ENCODE assay signal across 8 mouse cellular contexts in the genomic region with DNA sequence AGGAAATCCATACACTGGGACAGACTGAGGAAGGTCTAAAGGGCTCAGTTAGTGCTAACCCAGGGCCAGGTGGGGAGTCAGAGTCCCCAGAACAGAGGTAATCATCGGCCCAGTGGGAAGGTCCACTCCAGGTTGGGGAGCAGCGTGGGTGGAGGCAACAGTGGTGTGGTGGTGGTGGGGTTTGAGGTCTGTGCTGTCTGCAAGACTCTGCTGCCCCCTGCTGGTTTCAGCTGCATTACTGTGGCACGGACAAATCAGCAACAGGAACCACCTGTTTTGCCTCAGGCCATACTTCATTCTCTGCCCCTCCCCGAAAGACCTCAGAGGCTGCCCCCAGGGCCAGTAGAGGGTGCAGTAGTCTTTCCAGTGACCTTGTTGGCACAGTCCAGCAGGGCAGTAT. TPM values are rescaled to one million over a fixed set of nuclear protein-coding genes. Genes with fewer than 3 reads are reported as not detected.
DNase-seq lines count a peak whose midpoint lies in the region; ATAC-seq and TF ChIP-seq lines count a peak whose summit lies in the region.

No protein-coding gene starts in this region.

- ATAC-seq in embryonic facial prominence, embryonic 13.5 days (ENCODE audit: insufficient number of reproducible peaks, insufficient read depth, low FRiP score, low TSS enrichment, low read depth), result peak; percentile 23
- peak; percentile 54 for ATAC-seq in kidney, embryonic 14.5 days (ENCODE audit: low FRiP score, low TSS enrichment)
- peak; percentile 36 for ATAC-seq in liver, embryonic 12.5 days
- ATAC-seq in stomach, embryonic 14.5 days (ENCODE audit: insufficient number of reproducible peaks, insufficient read depth, low FRiP score, low read depth), result peak; percentile 43

- H3K27ac ChIP-seq in embryonic facial prominence, embryonic 13.5 days, result no peak overlapping the region
- H3K27ac ChIP-seq in kidney, embryonic 14.5 days (ENCODE audit: low read depth, low read length), result no peak overlapping the region
- H3K27ac ChIP-seq in liver, embryonic 12.5 days, result peak overlapping the region; percentile 57
- no peak overlapping the region; the same call in 1 of the 2 replicates for H3K27ac ChIP-seq in stomach, embryonic 14.5 days (ENCODE audit: low read length)

- no peak for TF ChIP-seq POLR2A in myocyte (IDR thresholded peaks at IDR 0.05; ENCODE audit: insufficient read length, low read depth)

- H3K9ac ChIP-seq in embryonic facial prominence, embryonic 13.5 days, result no peak overlapping the region
- no peak overlapping the region for H3K9ac ChIP-seq in kidney, embryonic 14.5 days (ENCODE audit: low read depth, low read length)
- H3K9ac ChIP-seq in liver, embryonic 12.5 days, result no peak overlapping the region
- H3K9ac ChIP-seq in stomach, embryonic 14.5 days (replicated peaks; ENCODE audit: low read depth, low read length), result 0 out of 2 replicates have a peak overlapping the region, but pooled peaks have one; percentile 10

- H3K27me3 ChIP-seq in embryonic facial prominence, embryonic 13.5 days, result no peaks in the 10 kb centered on the region
- H3K27me3 ChIP-seq in kidney, embryonic 14.5 days (ENCODE audit: control insufficient read depth, insufficient read depth, low read length), result no peaks in the 10 kb centered on the region
- no peaks in the 10 kb centered on the region for H3K27me3 ChIP-seq in liver, embryonic 12.5 days (replicated peaks)
- H3K27me3 ChIP-seq in myocyte (ENCODE audit: control insufficient read depth, insufficient read depth, insufficient read length), result no peaks in the 10 kb centered on the region
- no peaks in the 10 kb centered on the region for H3K27me3 ChIP-seq in stomach, embryonic 14.5 days (ENCODE audit: control insufficient read depth, insufficient read depth, low read length)

- peaks cover 22% of the 10 kb centered on the region for H3K4me1 ChIP-seq in embryonic facial prominence, embryonic 13.5 days
- peaks cover 20% of the 10 kb centered on the region for H3K4me1 ChIP-seq in kidney, embryonic 14.5 days (ENCODE audit: control insufficient read depth, insufficient read depth, low read length)
- peaks cover 62% of the 10 kb centered on the region for H3K4me1 ChIP-seq in liver, embryonic 12.5 days
- peaks cover 11% of the 10 kb centered on the region for H3K4me1 ChIP-seq in stomach, embryonic 14.5 days (ENCODE audit: control insufficient read depth, insufficient read depth, low read length)

- H3K79me2 ChIP-seq in myocyte (ENCODE audit: control insufficient read depth, insufficient read depth), result peaks cover 6% of the 10 kb centered on the region

- 3% methylated on average over 4 of the region's 4 CpGs for WGBS in embryonic facial prominence, embryonic 13.5 days
- 12% methylated on average over 4 of the region's 4 CpGs for WGBS in kidney, embryonic 14.5 days
- WGBS in liver, embryonic 12.5 days (ENCODE audit: insufficient replicate concordance), result 4% methylated on average over 4 of the region's 4 CpGs
- WGBS in stomach, embryonic 14.5 days, result 2% methylated on average over 4 of the region's 4 CpGs

- no peak overlapping the region for H3ac ChIP-seq in myocyte (ENCODE audit: control insufficient read depth, insufficient read length)

- no peak overlapping the region for H3K4me3 ChIP-seq in embryonic facial prominence, embryonic 13.5 days
- no peak overlapping the region for H3K4me3 ChIP-seq in kidney, embryonic 14.5 days (ENCODE audit: low read length)
- H3K4me3 ChIP-seq in liver, embryonic 12.5 days, result no peak overlapping the region
- no peak overlapping the region for H3K4me3 ChIP-seq in myocyte
- H3K4me3 ChIP-seq in stomach, embryonic 14.5 days (ENCODE audit: low read depth, low read length), result no peak overlapping the region

- DNase-seq in 3134 (ENCODE audit: extremely low read depth, insufficient read length, low spot score), result peak; percentile 65
- DNase-seq in adrenal gland, adult 8-10 months, result peak; percentile 72
- DNase-seq in heart, adult 8-10 months (ENCODE audit: low spot score), result peak; percentile 84

- peaks cover 48% of the 10 kb centered on the region for H3K36me3 ChIP-seq in embryonic facial prominence, embryonic 13.5 days
- H3K36me3 ChIP-seq in kidney, embryonic 14.5 days (ENCODE audit: control insufficient read depth, insufficient read depth, low read length), result peaks cover 38% of the 10 kb centered on the region
- H3K36me3 ChIP-seq in liver, embryonic 12.5 days, result peaks cover 47% of the 10 kb centered on the region
- H3K36me3 ChIP-seq in myocyte (ENCODE audit: control insufficient read depth, insufficient read depth), result peaks cover 3% of the 10 kb centered on the region
- H3K36me3 ChIP-seq in stomach, embryonic 14.5 days (ENCODE audit: control insufficient read depth, insufficient read depth, low read length), result peaks cover 35% of the 10 kb centered on the region

- no peaks in the 10 kb centered on the region for H3K9me3 ChIP-seq in embryonic facial prominence, embryonic 13.5 days
- no peaks in the 10 kb centered on the region for H3K9me3 ChIP-seq in kidney, embryonic 14.5 days (ENCODE audit: control insufficient read depth, low read length)
- H3K9me3 ChIP-seq in liver, embryonic 12.5 days (replicated peaks), result no peaks in the 10 kb centered on the region
- no peaks in the 10 kb centered on the region for H3K9me3 ChIP-seq in stomach, embryonic 14.5 days (ENCODE audit: control insufficient read depth, low read depth, low read length)

- no peak overlapping the region for H3K4me2 ChIP-seq in embryonic facial prominence, embryonic 13.5 days
- H3K4me2 ChIP-seq in kidney, embryonic 14.5 days (replicated peaks; ENCODE audit: low read depth, low read length), result no peak overlapping the region
- no peak overlapping the region for H3K4me2 ChIP-seq in liver, embryonic 12.5 days
- no peak overlapping the region for H3K4me2 ChIP-seq in myocyte (ENCODE audit: low read depth)
- H3K4me2 ChIP-seq in stomach, embryonic 14.5 days (replicated peaks; ENCODE audit: low read depth, low read length), result no peak overlapping the region

TF ChIP-seq in myocyte, 11 proteins besides CTCF, POLR2A, EP300 and RAD21 (continues in another document):
- TF ChIP-seq TCF3 (IDR thresholded peaks at IDR 0.05; ENCODE audit: insufficient read length, low read depth) (no peak), POLR2AphosphoS2 (IDR thresholded peaks at IDR 0.05; ENCODE audit: insufficient read length, low read depth) (peak; percentile 26), MYOG (IDR thresholded peaks at IDR 0.05; ENCODE audit: control insufficient read depth in 1 of 3, insufficient read depth in 1 of 3, insufficient read length in 2 of 3, low read depth in 2 of 3) (peak in 2 of 3 experiments; percentile 24 to 56), USF1 (IDR thresholded peaks at IDR 0.05; ENCODE audit: low read depth) (no peak)

RNA-seq across cellular contexts. Expression of a gene that starts 6.0 kb away (rescaled TPM):
- total RNA-seq in adrenal gland, adult 8-10 months (2022), result 10 to 100 TPM; 24.5 to 44.1 (median 29.5) TPM
- 40.5 and 53.5 TPM in 2 replicates for polyA plus RNA-seq in embryonic facial prominence, embryonic 13.5 days (2015; fragmentation: Nextera tagmentation; extraction: Ambion mirVana)
- total RNA-seq in heart, adult 8-10 months (2022), result 10 to 100 TPM; 19.5 to 24.0 (median 22.2) TPM
- polyA plus RNA-seq in kidney, embryonic 14.5 days (2014; fragmentation: Nextera tagmentation; extraction: Ambion mirVana), result 54.5 and 68.8 TPM in 2 replicates
- 35.1 and 36.8 TPM in 2 replicates for polyA plus RNA-seq in liver, embryonic 12.5 days (2016; fragmentation: Nextera tagmentation; extraction: Ambion mirVana)
- polyA plus RNA-seq in myocyte (2012; fragmentation: generic; extraction: Trizol), result 34.2 TPM
- polyA plus RNA-seq in stomach, embryonic 14.5 days (2014; fragmentation: Nextera tagmentation; extraction: Ambion mirVana), result 47.1 and 51.1 TPM in 2 replicates

RNA-seq across cellular contexts. Expression of a gene that starts 6.3 kb away (rescaled TPM):
- total RNA-seq in adrenal gland, adult 8-10 months (2022), result 100 to 1,000 TPM in 1 of 4 experiments, 10 to 100 TPM in 3; 61.6 to 102 (median 87.9) TPM
- polyA plus RNA-seq in embryonic facial prominence, embryonic 13.5 days (2015; fragmentation: Nextera tagmentation; extraction: Ambion mirVana), result 80.5 and 89.6 TPM in 2 replicates
- total RNA-seq in heart, adult 8-10 months (2022), result 10 to 100 TPM; 35.7 to 44.4 (median 39.1) TPM
- polyA plus RNA-seq in kidney, embryonic 14.5 days (2014; fragmentation: Nextera tagmentation; extraction: Ambion mirVana), result 68.4 and 82.1 TPM in 2 replicates
- polyA plus RNA-seq in liver, embryonic 12.5 days (2016; fragmentation: Nextera tagmentation; extraction: Ambion mirVana), result 36.5 and 42.4 TPM in 2 replicates
- polyA plus RNA-seq in myocyte (2012; fragmentation: generic; extraction: Trizol), result 34.3 TPM
- 67.3 and 73.2 TPM in 2 replicates for polyA plus RNA-seq in stomach, embryonic 14.5 days (2014; fragmentation: Nextera tagmentation; extraction: Ambion mirVana)

RNA-seq across cellular contexts. Expression of a gene that starts 6.4 kb away (rescaled TPM):
- total RNA-seq in adrenal gland, adult 8-10 months (2022), result 10 to 100 TPM; 12.8 to 33.6 (median 21.5) TPM
- polyA plus RNA-seq in embryonic facial prominence, embryonic 13.5 days (2015; fragmentation: Nextera tagmentation; extraction: Ambion mirVana), result 9.7 and 11.0 TPM in 2 replicates
- total RNA-seq in heart, adult 8-10 months (2022), result 10 to 100 TPM; 12.2 to 40.6 (median 16.5) TPM
- polyA plus RNA-seq in kidney, embryonic 14.5 days (2014; fragmentation: Nextera tagmentation; extraction: Ambion mirVana), result 8.3 and 10.7 TPM in 2 replicates
- 7.4 and 7.5 TPM in 2 replicates for polyA plus RNA-seq in liver, embryonic 12.5 days (2016; fragmentation: Nextera tagmentation; extraction: Ambion mirVana)
- 7.5 TPM for polyA plus RNA-seq in myocyte (2012; fragmentation: generic; extraction: Trizol)
- 15.5 and 17.6 TPM in 2 replicates for polyA plus RNA-seq in stomach, embryonic 14.5 days (2014; fragmentation: Nextera tagmentation; extraction: Ambion mirVana)

RNA-seq across cellular contexts. Expression of a gene that starts 14.1 kb away (rescaled TPM):
- 10 to 100 TPM; 13.6 to 28.9 (median 20.9) TPM for total RNA-seq in adrenal gland, adult 8-10 months (2022)
- 102 and 109 TPM in 2 replicates for polyA plus RNA-seq in embryonic facial prominence, embryonic 13.5 days (2015; fragmentation: Nextera tagmentation; extraction: Ambion mirVana)
- 10 to 100 TPM in 3 of 4 experiments, 1 to 10 TPM in 1; 8.9 to 13.2 (median 11.2) TPM for total RNA-seq in heart, adult 8-10 months (2022)
- 52.4 and 70.8 TPM in 2 replicates for polyA plus RNA-seq in kidney, embryonic 14.5 days (2014; fragmentation: Nextera tagmentation; extraction: Ambion mirVana)
- 13.7 and 14.4 TPM in 2 replicates for polyA plus RNA-seq in liver, embryonic 12.5 days (2016; fragmentation: Nextera tagmentation; extraction: Ambion mirVana)
- 15.8 TPM for polyA plus RNA-seq in myocyte (2012; fragmentation: generic; extraction: Trizol)
- polyA plus RNA-seq in stomach, embryonic 14.5 days (2014; fragmentation: Nextera tagmentation; extraction: Ambion mirVana), result 63.4 and 70.7 TPM in 2 replicates

RNA-seq across cellular contexts. Expression of a gene that starts 36.0 kb away (rescaled TPM):
- total RNA-seq in adrenal gland, adult 8-10 months (2022), result 1,000 to 10,000 TPM in 3 of 4 experiments, 100 to 1,000 TPM in 1; 948 to 1,196 (median 1,106) TPM
- polyA plus RNA-seq in embryonic facial prominence, embryonic 13.5 days (2015; fragmentation: Nextera tagmentation; extraction: Ambion mirVana), result 1,032 and 1,091 TPM in 2 replicates
- 100 to 1,000 TPM; 472 to 574 (median 541) TPM for total RNA-seq in heart, adult 8-10 months (2022)
- polyA plus RNA-seq in kidney, embryonic 14.5 days (2014; fragmentation: Nextera tagmentation; extraction: Ambion mirVana), result 1,287 and 1,567 TPM in 2 replicates
- 986 and 994 TPM in 2 replicates for polyA plus RNA-seq in liver, embryonic 12.5 days (2016; fragmentation: Nextera tagmentation; extraction: Ambion mirVana)
- polyA plus RNA-seq in myocyte (2012; fragmentation: generic; extraction: Trizol), result 4,542 TPM
- 1,258 and 1,269 TPM in 2 replicates for polyA plus RNA-seq in stomach, embryonic 14.5 days (2014; fragmentation: Nextera tagmentation; extraction: Ambion mirVana)
